Mouse (Mus musculus): ENCODE data around the gene Ptpn9.

DNA sequence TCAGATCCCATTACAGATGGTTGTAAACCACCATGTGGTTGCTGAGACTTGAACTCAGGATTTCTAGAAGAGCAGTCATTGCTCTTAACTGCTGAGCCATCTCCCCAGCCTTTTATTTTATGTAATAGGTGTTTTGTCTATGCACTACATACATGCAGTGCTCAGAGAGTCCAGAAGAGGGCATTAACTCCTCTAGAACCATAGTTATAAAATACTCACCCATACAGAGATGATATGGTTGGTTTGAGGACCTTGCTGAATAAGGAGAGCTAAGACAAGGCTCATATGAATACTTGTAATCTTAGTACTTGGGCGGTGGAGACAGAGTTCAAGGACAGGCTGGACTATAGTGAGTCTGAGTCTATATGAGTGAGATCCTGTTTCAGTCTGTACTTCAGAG lies 61.5 kb downstream of the Ptpn9 start:
- TF ChIP-seq CTCF (IDR thresholded peaks at IDR 0.05; ENCODE audit: extremely low read depth, insufficient read length, insufficient replicate concordance, low read depth, low read length) (no peak), POLR2A (IDR thresholded peaks at IDR 0.05; ENCODE audit: low read depth, low read length) (no peak)
